Mouse (Mus musculus): ENCODE measurements around the gene Gm28042. TPM values are rescaled to one million over a fixed set of nuclear protein-coding genes. Genes with fewer than 3 reads are reported as not detected.

Gm28042 gene
- polyA plus RNA-seq, 1 experiment from 2014 or later, result 4.0 TPM

- H3K36me3 ChIP-seq (ENCODE audit: insufficient read depth, low read length), result peaks cover 55% of the 10 kb centered on the region
- WGBS, result 70% methylated on average over 5 of the region's 5 CpGs
Measured at GRCm38 (mm10) chr2:120033726-120034125, 6.4 kb downstream of the Gm28042 start.

GRCm38 (mm10) chr2:120037744-120038143, 10.5 kb downstream of the Gm28042 start:
- no peak overlapping the region for H3K9ac ChIP-seq (replicated peaks; ENCODE audit: low read length)

More at GRCm38 (mm10) chr2:120033726-120034125, 6.4 kb downstream of the Gm28042 start:
- H3K27me3 ChIP-seq (ENCODE audit: insufficient read depth, low read length), result no peaks in the 10 kb centered on the region
- H3K9ac ChIP-seq (replicated peaks; ENCODE audit: low read length), result no peak overlapping the region
- no peak overlapping the region for H3K4me3 ChIP-seq (ENCODE audit: low read length)
- no peak overlapping the region for H3K27ac ChIP-seq (ENCODE audit: low read length)
- ATAC-seq (ENCODE audit: low FRiP score, low TSS enrichment), result no peak
- no peaks in the 10 kb centered on the region for H3K9me3 ChIP-seq (ENCODE audit: low read length)
- H3K4me1 ChIP-seq (ENCODE audit: insufficient read depth, low read length), result no peaks in the 10 kb centered on the region; the same call in 1 of the 2 replicates
- no peak overlapping the region for H3K4me2 ChIP-seq (replicated peaks; ENCODE audit: low read depth, low read length)

GRCm38 (mm10) chr2:120040991-120041390, 13.7 kb downstream of the Gm28042 start:
- ATAC-seq (ENCODE audit: low FRiP score, low TSS enrichment), result no peak
- WGBS, result 86% methylated on average over 5 of the region's 5 CpGs
- no peak overlapping the region for H3K4me2 ChIP-seq (replicated peaks; ENCODE audit: low read depth, low read length)
- no peak overlapping the region for H3K9ac ChIP-seq (replicated peaks; ENCODE audit: low read length)
- peaks cover 53% of the 10 kb centered on the region for H3K36me3 ChIP-seq (ENCODE audit: insufficient read depth, low read length)
- H3K4me1 ChIP-seq (ENCODE audit: insufficient read depth, low read length), result peaks cover 4% of the 10 kb centered on the region; the same call in 1 of the 2 replicates
- no peaks in the 10 kb centered on the region for H3K9me3 ChIP-seq (ENCODE audit: low read length)
- H3K27ac ChIP-seq (ENCODE audit: low read length), result no peak overlapping the region
- no peaks in the 10 kb centered on the region for H3K27me3 ChIP-seq (ENCODE audit: insufficient read depth, low read length)
- H3K4me3 ChIP-seq (ENCODE audit: low read length), result no peak overlapping the region

More at GRCm38 (mm10) chr2:120037744-120038143, 10.5 kb downstream of the Gm28042 start:
- ATAC-seq (ENCODE audit: low FRiP score, low TSS enrichment), result no peak
- Histone ChIP-seq H3K4me1 (ENCODE audit: insufficient read depth, low read length) (no peaks in the 10 kb centered on the region), H3K9me3 (ENCODE audit: low read length) (no peaks in the 10 kb centered on the region), H3K4me2 (replicated peaks; ENCODE audit: low read depth, low read length) (no peak overlapping the region), H3K4me3 (ENCODE audit: low read length) (no peak overlapping the region), H3K36me3 (ENCODE audit: insufficient read depth, low read length) (peaks cover 65% of the 10 kb centered on the region), H3K27me3 (ENCODE audit: insufficient read depth, low read length) (no peaks in the 10 kb centered on the region), H3K27ac (ENCODE audit: low read length) (no peak overlapping the region)
- WGBS, result 86% methylated on average over 9 of the region's 9 CpGs

- Histone ChIP-seq H3K9me3 (ENCODE audit: low read length) (no peaks in the 10 kb centered on the region), H3K36me3 (ENCODE audit: insufficient read depth, low read length) (peaks cover 28% of the 10 kb centered on the region), H3K4me1 (ENCODE audit: insufficient read depth, low read length) (peaks cover 4% of the 10 kb centered on the region; the same call in 1 of the 2 replicates), H3K9ac (replicated peaks; ENCODE audit: low read length) (no peak overlapping the region), H3K27me3 (ENCODE audit: insufficient read depth, low read length) (no peaks in the 10 kb centered on the region), H3K4me2 (replicated peaks; ENCODE audit: low read depth, low read length) (no peak overlapping the region), H3K4me3 (ENCODE audit: low read length) (no peak overlapping the region), H3K27ac (ENCODE audit: low read length) (no peak overlapping the region)
- WGBS, result 44% methylated on average over 4 of the region's 4 CpGs
- ATAC-seq (ENCODE audit: low FRiP score, low TSS enrichment), result 0 out of 2 replicates have a peak, but pooled peaks have one; percentile 29
Measured at GRCm38 (mm10) chr2:120044101-120044603, 16.9 kb downstream of the Gm28042 start.

- Histone ChIP-seq H3K4me3 (ENCODE audit: low read length) (no peak overlapping the region), H3K9me3 (ENCODE audit: low read length) (no peaks in the 10 kb centered on the region), H3K27ac (ENCODE audit: low read length) (no peak overlapping the region), H3K4me2 (replicated peaks; ENCODE audit: low read depth, low read length) (no peak overlapping the region), H3K9ac (replicated peaks; ENCODE audit: low read length) (no peak overlapping the region), H3K27me3 (ENCODE audit: insufficient read depth, low read length) (no peaks in the 10 kb centered on the region), H3K4me1 (ENCODE audit: insufficient read depth, low read length) (peaks cover 4% of the 10 kb centered on the region; the same call in 1 of the 2 replicates), H3K36me3 (ENCODE audit: insufficient read depth, low read length) (peaks cover 27% of the 10 kb centered on the region)
- 63% methylated on average over 3 of the region's 3 CpGs for WGBS
- ATAC-seq (ENCODE audit: low FRiP score, low TSS enrichment), result no peak
Measured at GRCm38 (mm10) chr2:120044676-120045075, 17.4 kb downstream of the Gm28042 start.

- peaks cover 8% of the 10 kb centered on the region for H3K36me3 ChIP-seq (ENCODE audit: insufficient read depth, low read length)
- no peaks in the 10 kb centered on the region for H3K27me3 ChIP-seq (ENCODE audit: insufficient read depth, low read length)
- no peak overlapping the region for H3K9ac ChIP-seq (replicated peaks; ENCODE audit: low read length)
- no peak overlapping the region for H3K4me3 ChIP-seq (ENCODE audit: low read length)
- no peaks in the 10 kb centered on the region for H3K9me3 ChIP-seq (ENCODE audit: low read length)
- ATAC-seq (ENCODE audit: low FRiP score, low TSS enrichment), result no peak
- H3K4me1 ChIP-seq (ENCODE audit: insufficient read depth, low read length), result peaks cover 4% of the 10 kb centered on the region; the same call in 1 of the 2 replicates
- WGBS, result 51% methylated on average over 14 of the region's 14 CpGs
- H3K4me2 ChIP-seq (replicated peaks; ENCODE audit: low read depth, low read length), result no peak overlapping the region
- H3K27ac ChIP-seq (ENCODE audit: low read length), result no peak overlapping the region
Measured at GRCm38 (mm10) chr2:120046486-120047310, 19.4 kb downstream of the Gm28042 start.

GRCm38 (mm10) chr2:120048173-120048572, 20.9 kb downstream of the Gm28042 start:
- Histone ChIP-seq H3K36me3 (ENCODE audit: insufficient read depth, low read length) (no peaks in the 10 kb centered on the region), H3K4me1 (ENCODE audit: insufficient read depth, low read length) (peaks cover 4% of the 10 kb centered on the region; the same call in 1 of the 2 replicates), H3K9me3 (ENCODE audit: low read length) (no peaks in the 10 kb centered on the region), H3K27ac (ENCODE audit: low read length) (no peak overlapping the region), H3K4me3 (ENCODE audit: low read length) (no peak overlapping the region), H3K27me3 (ENCODE audit: insufficient read depth, low read length) (no peaks in the 10 kb centered on the region), H3K9ac (replicated peaks; ENCODE audit: low read length) (no peak overlapping the region), H3K4me2 (replicated peaks; ENCODE audit: low read depth, low read length) (no peak overlapping the region)
- WGBS, result 75% methylated on average over 9 of the region's 9 CpGs
- ATAC-seq (ENCODE audit: low FRiP score, low TSS enrichment), result no peak

GRCm38 (mm10) chr2:120049632-120050274, 22.5 kb downstream of the Gm28042 start:
- no peak overlapping the region for H3K4me2 ChIP-seq (replicated peaks; ENCODE audit: low read depth, low read length)
- H3K4me1 ChIP-seq (ENCODE audit: insufficient read depth, low read length), result no peaks in the 10 kb centered on the region
- H3K27ac ChIP-seq (ENCODE audit: low read length), result no peak overlapping the region
- WGBS, result 64% methylated on average over 10 of the region's 10 CpGs
- no peaks in the 10 kb centered on the region for H3K9me3 ChIP-seq (ENCODE audit: low read length)
- no peaks in the 10 kb centered on the region for H3K36me3 ChIP-seq (ENCODE audit: insufficient read depth, low read length)
- ATAC-seq (ENCODE audit: low FRiP score, low TSS enrichment), result peak; percentile 73
- H3K4me3 ChIP-seq (ENCODE audit: low read length), result no peak overlapping the region
- no peak overlapping the region for H3K9ac ChIP-seq (replicated peaks; ENCODE audit: low read length)
- H3K27me3 ChIP-seq (ENCODE audit: insufficient read depth, low read length), result no peaks in the 10 kb centered on the region

- no peaks in the 10 kb centered on the region for H3K36me3 ChIP-seq (ENCODE audit: insufficient read depth, low read length)
- no peak overlapping the region for H3K9ac ChIP-seq (replicated peaks; ENCODE audit: low read length)
- ATAC-seq (ENCODE audit: low FRiP score, low TSS enrichment), result no peak
- no peak overlapping the region for H3K4me2 ChIP-seq (replicated peaks; ENCODE audit: low read depth, low read length)
- no peaks in the 10 kb centered on the region for H3K4me1 ChIP-seq (ENCODE audit: insufficient read depth, low read length)
- no peak overlapping the region for H3K27ac ChIP-seq (ENCODE audit: low read length)
- no peak overlapping the region for H3K4me3 ChIP-seq (ENCODE audit: low read length)
- H3K27me3 ChIP-seq (ENCODE audit: insufficient read depth, low read length), result no peaks in the 10 kb centered on the region
- WGBS, result 61% methylated on average over 6 of the region's 6 CpGs
- H3K9me3 ChIP-seq (ENCODE audit: low read length), result no peaks in the 10 kb centered on the region
Measured at GRCm38 (mm10) chr2:120051405-120051804, 24.1 kb downstream of the Gm28042 start.

Data from kidney, embryonic 16.5 days (tissue).